Mouse (Mus musculus) MEL-GATA-1-ER (cell line): ENCODE measurements around the gene Ankrd52.

Source experiments
- DNase-seq: peaks from one replicate; pipeline ENCODE4 v3.0.0-alpha.2; 2012; ENCODE audit warnings: low read depth; ENCODE audit errors: extremely low read depth

Gene Ankrd52

GRCm38 (mm10) chr10:128369599-128369998 is 7.3 kb upstream of the Ankrd52 start:
- no peak for DNase-seq

- no peak for DNase-seq
These were observed 6.9 kb upstream of the Ankrd52 start for GRCm38 (mm10) chr10:128370021-128370420.

DNA sequence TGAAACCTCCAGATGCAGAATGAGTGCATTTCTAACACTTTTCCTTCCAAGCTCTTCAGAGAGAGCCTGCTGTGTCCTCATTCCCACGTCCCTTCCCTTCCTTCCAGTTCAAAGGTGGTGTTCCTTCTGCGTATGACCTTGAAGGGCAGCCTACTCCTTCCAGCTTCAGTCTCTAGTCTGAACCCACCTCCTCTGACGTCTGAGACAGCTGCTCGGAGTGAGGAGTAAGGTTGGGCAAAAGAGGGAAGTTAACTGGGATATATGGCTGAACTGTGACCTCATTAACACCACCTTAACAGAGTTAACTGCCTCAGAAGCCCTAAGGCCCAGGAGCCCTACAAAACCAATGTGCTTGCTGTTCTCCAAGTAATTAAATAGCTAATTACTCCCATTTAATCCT is 6.3 kb upstream of the Ankrd52 start:
- no peak for DNase-seq

DNA sequence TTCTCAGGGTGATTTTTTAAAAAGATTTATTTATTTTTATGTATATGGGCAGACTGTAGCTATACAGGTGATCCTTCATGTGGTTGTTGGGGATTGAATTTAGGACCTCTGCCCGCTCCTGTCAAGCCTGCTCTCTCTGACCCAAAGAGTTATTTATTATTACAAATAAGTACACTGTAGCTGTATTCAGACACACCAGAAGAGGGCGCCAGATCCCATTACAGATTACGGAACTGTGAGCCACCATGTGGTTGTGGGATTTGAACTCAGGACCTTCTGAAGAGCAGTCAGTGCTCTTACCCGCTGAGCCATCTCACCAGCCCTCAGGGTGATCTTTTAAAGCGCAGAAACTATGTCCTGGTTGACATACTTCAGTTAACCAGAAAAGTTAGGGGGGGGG is 4.8 kb upstream of the Ankrd52 start:
- no peak for DNase-seq

- peak; percentile 86 for DNase-seq
These were observed 3.7 kb upstream of the Ankrd52 start for GRCm38 (mm10) chr10:128372989-128373748.

- peak; percentile 75 for DNase-seq
These were observed 2.5 kb upstream of the Ankrd52 start for GRCm38 (mm10) chr10:128374393-128374792.

DNA sequence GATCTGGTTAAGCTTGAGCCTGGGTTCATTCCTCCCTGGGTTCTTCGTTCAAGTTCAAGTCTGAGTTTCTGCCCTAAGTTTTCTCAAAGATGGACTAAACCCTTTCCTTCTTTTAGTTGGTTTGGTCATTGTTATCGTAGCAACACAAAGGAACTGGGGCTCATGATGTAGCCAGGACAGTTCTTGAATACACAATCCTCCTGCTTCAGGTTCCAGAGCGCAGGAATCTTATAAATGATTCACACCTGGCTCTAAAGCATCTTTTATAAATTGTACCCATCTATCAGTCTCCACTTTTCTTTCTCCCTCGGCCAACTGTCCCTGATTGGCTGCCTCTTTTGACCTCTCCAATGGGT is 838 bp upstream of the Ankrd52 start:
- no peak for DNase-seq

GRCm38 (mm10) chr10:128377222-128377939 is 466 bp downstream of the Ankrd52 start:
- no peak for DNase-seq

GRCm38 (mm10) chr10:128377940-128378448 is 1.1 kb downstream of the Ankrd52 start:
- DNase-seq: no peak

GRCm38 (mm10) chr10:128378462-128378861 is 1.5 kb downstream of the Ankrd52 start:
- no peak for DNase-seq

DNA sequence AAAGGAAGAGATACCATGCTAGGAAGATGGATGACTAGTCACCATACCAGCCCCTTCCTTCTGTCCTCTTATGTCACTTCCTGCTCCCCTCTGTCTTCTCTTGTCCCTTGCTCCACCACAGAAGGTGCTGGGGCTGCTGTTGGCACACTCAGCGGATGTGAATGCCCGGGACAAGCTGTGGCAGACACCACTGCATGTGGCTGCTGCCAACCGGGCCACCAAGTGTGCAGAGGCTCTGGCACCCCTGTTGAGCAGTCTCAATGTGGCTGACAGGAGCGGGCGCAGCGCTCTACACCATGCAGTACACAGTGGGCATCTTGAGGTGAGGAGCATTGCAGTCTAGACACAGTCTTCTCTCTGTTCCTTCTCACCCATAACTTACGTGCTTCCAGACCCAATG is 2.3 kb downstream of the Ankrd52 start:
- DNase-seq: no peak

DNA sequence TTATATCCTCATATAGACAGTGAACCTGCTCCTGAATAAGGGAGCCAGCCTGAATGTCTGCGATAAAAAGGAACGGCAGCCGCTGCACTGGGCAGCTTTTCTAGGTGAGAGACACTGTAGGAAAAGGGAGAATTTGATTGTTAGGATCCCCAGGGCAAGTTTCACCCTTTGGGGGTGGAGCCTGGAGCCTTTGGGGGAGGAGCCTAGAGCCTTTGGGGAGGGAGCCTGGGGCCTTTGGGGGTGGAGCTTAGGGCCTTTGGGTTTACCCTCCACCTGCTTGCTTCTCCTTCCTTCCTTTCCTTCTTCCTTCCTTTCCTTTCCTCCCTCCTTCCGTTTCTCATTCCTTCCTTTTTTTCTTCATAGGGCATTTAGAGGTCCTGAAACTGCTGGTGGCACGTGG is 3.6 kb downstream of the Ankrd52 start:
- DNase-seq: no peak

DNA sequence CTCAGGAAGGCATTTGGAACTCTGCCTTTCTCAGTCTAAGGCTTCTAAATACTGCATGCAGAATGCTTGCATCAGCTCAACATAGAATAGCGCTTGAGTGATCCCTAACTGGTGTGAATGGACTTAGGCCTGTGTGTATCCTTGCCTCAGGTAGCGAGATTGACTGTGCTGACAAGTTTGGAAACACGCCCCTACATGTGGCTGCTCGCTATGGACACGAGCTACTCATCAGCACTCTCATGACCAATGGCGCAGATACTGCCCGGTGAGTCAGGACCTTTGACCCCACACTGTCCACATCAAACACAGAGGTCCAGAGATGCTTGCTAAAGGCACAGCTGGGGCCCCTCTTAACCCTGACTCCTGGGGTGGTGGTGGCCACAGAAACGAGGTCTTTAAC is 5.6 kb downstream of the Ankrd52 start:
- DNase-seq: no peak

GRCm38 (mm10) chr10:128385902-128386301 is 9.0 kb downstream of the Ankrd52 start:
- no peak for DNase-seq

DNA sequence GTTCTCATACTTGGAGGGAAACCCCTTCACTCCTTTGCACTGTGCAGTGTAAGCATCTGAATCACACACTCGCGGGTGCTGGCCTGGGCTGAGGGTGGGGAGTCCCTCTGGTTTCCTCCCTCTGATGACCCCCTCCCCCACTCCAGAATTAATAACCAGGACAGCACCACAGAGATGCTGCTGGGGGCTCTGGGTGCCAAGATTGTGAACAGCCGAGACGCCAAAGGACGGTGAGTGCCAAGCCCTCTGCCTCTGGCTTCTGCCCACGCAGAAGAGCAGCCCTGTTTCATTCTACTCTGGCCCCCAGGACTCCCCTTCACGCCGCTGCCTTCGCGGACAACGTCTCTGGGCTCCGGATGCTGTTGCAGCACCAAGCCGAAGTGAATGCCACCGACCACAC is 12.0 kb downstream of the Ankrd52 start:
- DNase-seq: no peak

- no peak for DNase-seq
These were observed 12.7 kb downstream of the Ankrd52 start for GRCm38 (mm10) chr10:128389570-128389969.

DNA sequence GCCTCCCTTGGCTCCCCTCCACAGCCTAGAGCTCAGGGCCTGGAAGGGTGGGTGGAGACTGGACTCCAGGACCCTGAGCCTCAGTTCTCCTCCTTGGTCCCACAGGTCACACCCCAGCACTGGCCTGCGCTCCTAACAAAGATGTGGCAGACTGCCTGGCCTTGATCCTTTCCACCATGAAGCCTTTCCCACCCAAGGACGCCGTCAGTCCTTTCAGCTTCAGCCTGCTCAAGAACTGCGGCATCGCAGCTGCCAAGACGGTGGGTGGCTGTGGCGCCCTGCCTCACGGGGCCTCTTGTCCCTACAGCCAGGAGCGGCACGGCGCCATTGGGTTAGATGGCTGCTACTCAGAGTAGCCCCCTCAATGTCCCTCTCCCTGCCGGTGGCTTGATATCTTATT is 13.5 kb downstream of the Ankrd52 start:
- no peak for DNase-seq

GRCm38 (mm10) chr10:128391850-128392249 is 14.9 kb downstream of the Ankrd52 start:
- DNase-seq: no peak

GRCm38 (mm10) chr10:128396017-128396673 is 19.2 kb downstream of the Ankrd52 start:
- no peak for DNase-seq

GRCm38 (mm10) chr10:128396716-128397264 is 19.9 kb downstream of the Ankrd52 start:
- no peak for DNase-seq

DNA sequence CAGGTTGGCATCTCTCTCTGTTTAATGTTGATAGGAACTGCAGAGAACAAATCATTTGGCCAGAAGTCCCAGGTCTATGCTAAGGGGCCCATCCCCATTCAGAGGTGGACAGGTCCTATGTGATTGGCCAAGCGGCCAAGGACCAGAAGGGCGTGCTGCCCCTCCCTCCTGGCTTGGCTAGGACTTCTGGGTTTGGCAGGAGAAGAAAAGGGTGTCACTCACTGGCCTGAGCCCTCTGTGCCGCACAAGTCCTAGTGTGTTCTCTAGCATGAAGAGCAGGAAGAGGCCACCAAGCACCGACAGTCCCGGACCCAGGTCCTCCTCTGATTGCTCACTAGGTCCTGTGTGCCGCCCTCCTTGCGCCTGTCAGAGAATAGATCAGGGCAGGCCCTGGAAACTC is 20.6 kb downstream of the Ankrd52 start:
- no peak for DNase-seq

GRCm38 (mm10) chr10:128400338-128400737 is 23.4 kb downstream of the Ankrd52 start:
- DNase-seq: no peak
